Mouse (Mus musculus): ENCODE measurements around the gene Gatad2b.

The Gatad2b gene

GRCm38 (mm10) chr3:90381727-90382126 lies 88.7 kb downstream of the Gatad2b start:
- in situ Hi-C loops (cut with MboI, MseI): no loop called here

GRCm38 (mm10) chr3:90383690-90384089 lies 90.7 kb downstream of the Gatad2b start:
- in situ Hi-C loops (cut with MboI, MseI): no loop called here

- in situ Hi-C loops (cut with MboI, MseI): no loop called here
These were observed 91.9 kb downstream of the Gatad2b start for GRCm38 (mm10) chr3:90384851-90385375.

- in situ Hi-C loops (cut with MboI, MseI): no loop called here
These were observed 93.8 kb downstream of the Gatad2b start for GRCm38 (mm10) chr3:90386817-90387216.

GRCm38 (mm10) chr3:90387483-90387882 lies 94.5 kb downstream of the Gatad2b start:
- in situ Hi-C loops (cut with MboI, MseI): no loop called here

GRCm38 (mm10) chr3:90388192-90388591 lies 95.2 kb downstream of the Gatad2b start:
- in situ Hi-C loops (cut with MboI, MseI): no loop called here

DNA sequence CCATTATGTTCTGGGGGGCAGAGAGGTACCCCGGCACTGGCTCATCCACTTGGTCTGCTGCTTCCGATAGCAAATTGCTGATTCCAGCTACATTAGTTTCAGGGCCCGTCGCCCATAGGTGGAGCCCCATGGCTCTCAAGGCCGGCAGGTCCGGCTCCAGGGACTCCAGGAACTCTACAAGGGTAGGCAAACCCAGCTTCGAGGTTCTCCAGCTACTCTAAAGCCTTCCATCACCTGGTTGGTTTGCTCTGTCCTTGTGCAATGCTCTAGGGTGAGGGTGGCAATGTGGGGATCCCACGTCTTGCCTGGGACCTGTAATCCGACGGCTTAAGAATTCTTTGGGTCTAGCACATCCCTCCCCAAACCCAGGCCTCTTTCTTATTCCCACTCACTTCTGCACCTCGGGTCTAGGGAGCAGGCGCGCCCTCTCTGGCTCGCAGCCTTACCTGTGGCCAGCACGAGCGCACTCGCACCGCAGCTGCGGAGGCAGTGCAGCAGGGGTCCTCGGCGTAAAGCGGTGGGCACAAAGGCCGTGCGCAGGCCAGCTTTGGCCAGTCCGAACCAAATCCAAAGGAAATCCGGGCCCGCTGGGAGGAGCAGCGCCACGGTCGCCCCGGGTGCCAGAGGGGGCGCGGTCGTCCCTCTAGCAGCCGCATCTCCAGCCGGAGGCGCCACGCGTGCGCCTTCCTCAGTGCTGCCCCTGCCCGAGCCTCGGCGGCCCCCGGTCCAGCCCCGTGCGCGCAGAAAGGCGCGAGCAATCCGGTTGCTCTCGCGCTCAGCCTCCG lies 95.9 kb downstream of the Gatad2b start:
- in situ Hi-C loops (cut with MboI, MseI): no loop called here

DNA sequence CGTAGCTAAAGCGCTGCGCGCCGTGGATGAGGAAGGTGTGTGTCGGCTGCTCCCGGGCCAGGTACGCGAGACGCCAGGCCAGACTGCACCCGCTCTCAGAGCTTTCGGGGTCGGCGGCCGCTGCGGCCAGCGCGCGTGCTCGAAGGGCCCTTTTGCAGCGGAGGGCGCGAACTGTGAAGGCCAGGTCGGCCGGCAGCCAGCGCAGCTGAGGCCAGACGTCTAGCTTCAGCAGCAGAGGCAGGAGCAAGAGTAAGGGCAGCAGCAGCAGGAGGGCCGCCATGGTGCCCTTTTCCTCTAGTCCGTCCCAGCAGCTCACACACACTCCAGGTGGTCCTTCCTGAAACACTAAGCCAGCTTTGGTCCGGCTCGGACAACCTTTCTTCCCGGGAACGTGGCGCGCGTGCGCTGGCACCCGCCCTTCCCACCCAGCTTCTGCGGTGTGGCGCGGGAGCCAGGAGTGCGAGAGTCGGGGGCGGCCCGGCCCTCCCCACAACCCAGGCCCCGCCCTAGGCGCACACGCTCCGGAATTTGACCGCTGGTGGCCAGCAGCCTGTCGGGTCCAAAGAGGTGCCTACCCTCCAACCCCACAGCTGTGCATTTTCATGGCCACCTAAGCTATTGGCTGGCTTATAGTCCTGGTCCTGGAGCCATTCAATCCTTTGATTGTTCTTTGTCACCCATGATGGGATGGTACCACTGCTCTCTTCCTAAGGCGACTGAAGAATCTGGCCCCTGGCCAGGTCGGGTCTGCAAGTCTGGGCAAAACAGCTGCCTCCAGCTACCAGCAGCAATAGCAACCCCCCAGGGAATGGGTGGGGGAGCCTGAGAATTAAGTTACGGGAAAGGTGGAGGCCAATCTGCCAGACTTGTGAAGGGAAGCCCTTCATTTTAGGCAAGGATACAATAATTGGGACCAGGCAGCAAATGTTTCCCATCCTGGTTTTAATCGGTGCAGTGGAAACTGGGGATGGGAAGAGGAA lies 96.8 kb downstream of the Gatad2b start, which contains the start of gene Slc27a3:
Gene Slc27a3, minus strand, starts transcription at position 428 of the 980 bp plus-strand sequence.
- in situ Hi-C loops (cut with MboI, MseI): no loop called here

DNA sequence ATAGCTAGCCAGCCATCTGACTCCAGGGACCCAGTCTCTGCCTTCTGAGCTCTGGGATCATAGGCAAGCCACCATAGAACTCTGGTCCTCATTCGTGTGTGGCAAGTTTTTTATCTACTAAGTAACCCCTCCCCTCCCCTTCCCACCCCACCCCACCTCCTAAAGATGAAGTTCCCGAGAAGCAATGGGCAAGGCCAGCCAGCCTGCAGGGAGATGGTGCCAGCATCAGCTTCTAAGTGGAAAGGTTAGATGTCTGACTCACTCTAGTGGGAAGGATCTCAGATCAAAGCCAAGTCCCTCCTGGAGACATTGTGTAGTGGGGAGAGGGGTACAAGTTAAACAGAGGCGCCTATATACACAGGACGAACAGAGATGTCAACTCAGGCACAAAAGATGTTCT lies 98.0 kb downstream of the Gatad2b start:
- in situ Hi-C loops (cut with MboI, MseI): no loop called here

DNA sequence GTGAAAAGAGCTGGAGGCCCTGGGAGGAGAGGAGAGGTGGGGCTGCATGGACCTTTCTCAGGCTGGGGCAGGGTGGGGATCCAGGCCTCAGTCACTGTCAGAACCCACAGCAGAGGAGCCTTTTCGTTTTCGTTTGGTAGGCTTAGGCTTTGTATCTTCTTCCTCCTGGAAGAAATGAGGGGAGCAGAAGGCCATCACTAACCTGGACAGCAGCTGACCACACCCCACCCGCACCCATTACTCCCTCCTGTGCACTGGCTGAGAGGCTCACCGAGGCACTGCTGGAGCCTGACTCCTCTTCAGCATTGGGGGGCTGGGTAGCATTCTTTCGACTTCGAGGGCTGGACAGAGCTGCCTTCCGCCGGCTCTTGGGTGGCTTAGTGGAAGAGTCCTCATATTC lies 99.0 kb downstream of the Gatad2b start:
- in situ Hi-C loops (cut with MboI, MseI): no loop called here

- in situ Hi-C loops (cut with MboI, MseI): no loop called here
These were observed 99.7 kb downstream of the Gatad2b start for GRCm38 (mm10) chr3:90392661-90393060.

DNA sequence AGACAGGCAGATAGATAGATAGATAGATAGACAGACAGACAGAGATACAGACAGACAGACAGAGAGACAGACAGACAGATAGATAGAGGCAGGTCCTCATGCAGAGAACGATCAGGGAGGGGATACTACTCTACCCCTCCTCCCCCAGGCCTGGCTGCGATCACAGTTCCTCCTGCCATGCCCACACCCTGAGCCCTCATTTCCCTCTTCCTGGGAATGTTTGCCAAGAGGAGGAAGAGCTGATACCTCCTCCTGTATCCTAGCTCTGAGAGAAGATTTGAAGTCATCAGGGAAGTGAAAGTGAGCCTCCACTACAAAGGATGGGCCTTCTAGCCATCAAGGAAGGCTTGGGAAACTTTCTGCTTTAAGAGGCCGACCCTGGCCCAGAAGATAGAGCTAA lies 102.7 kb downstream of the Gatad2b start:
- in situ Hi-C loops (cut with MboI, MseI): no loop called here

GRCm38 (mm10) chr3:90400993-90401392 lies 108.0 kb downstream of the Gatad2b start:
- in situ Hi-C loops (cut with MboI, MseI): no loop called here

DNA sequence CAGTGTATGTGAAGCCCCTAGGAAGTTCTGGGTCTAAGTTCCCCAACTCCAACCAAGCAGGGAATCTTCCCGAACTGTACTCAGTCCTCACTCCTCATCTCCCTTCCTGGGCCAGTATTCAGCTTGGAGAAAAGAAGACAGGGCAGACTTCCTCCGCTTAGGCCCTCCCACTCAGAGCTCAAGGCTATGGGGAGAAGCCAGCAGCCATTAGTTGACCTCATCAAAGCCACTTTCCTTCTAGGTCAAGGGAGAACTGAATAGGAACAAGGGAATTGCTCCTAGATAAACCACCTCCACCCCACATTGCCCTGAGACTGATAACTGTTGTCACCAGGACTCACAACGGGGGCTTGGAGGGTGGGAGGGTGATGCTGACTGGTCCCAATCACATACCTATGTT lies 111.1 kb downstream of the Gatad2b start:
- in situ Hi-C loops (cut with MboI, MseI): no loop called here

DNA sequence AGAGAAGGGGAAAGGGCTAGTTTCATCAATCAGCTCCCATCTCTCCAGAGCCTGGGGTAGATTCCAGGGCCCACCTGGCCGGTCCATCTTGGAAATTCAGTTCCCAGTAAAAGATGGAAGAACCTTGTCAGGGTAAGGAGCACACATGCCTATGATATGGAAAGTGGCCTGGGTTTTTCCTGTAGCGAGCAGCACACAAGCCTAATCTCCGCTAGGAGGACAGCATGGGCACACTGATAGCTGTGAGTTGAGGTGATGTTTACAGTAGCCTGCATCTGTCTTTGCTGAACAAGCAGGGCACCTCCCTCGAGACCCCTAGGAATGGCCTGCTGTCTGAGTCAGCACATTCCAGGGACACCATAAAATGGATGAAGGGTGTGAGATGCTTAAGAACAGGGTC lies 111.6 kb downstream of the Gatad2b start:
- in situ Hi-C loops (cut with MboI, MseI): no loop called here

GRCm38 (mm10) chr3:90406414-90406813 lies 113.4 kb downstream of the Gatad2b start:
- in situ Hi-C loops (cut with MboI, MseI): no loop called here

- in situ Hi-C loops (cut with MboI, MseI): no loop called here
These were observed 115.7 kb downstream of the Gatad2b start for GRCm38 (mm10) chr3:90408721-90409120.

DNA sequence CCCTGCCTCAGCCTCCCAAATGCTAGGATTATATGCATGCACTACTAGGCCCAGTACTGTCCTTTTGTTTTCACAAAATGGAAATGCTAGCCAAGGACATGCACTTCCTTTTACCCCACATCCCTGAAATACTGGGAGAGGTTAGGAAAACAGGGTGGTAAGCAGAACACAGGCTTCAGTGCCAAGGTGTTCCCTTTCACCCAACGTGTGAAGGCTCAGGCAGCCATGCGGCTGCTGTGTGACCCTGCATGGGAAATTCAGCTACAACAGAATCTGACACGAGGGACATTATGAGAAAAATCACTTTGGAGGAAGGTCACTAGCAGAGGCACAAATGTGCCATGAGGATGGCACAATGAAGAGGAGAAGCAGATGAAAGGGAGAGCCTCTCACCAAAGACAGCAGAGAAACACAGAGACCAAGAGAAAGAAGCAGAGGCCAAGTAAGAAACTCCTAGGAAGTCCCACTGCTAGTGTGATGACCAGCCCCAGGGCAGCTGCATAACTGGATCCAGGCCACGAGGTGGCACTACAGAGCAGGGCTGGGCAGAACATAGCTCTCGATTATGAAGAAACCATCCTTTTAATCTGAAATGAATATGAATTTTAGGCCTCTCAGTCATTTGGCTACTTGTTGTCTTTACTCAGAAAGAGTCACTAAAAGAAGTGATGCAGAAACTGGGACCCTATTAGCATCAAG lies 119.5 kb downstream of the Gatad2b start:
- in situ Hi-C loops (cut with MboI, MseI): loop anchor here (10.0 kb wide), 1 partner anchor 52 kb away; the partner anchor contains the start of gene Npr1

DNA sequence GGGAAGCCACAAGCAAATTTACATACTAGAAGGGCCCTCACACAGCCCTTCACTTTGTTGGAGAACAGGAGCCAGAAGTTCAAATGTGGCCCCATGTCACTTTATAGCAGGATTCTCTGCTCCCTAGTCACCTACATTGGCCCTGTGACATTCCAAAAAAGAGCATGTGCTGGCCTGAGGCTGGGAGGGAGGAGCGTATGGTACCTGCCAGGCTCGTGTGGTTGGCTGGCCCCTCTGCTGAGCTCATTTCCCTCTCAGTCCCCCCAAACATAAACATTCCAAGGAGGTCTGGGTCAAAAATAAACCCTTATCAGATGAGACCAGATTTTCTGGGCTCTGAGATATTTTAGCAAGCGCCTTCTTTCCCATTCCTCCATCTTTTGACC lies 120.0 kb downstream of the Gatad2b start:
- in situ Hi-C loops (cut with MboI, MseI): loop anchor here (10.0 kb wide), 1 partner anchor 52 kb away; the partner anchor contains the start of gene Npr1

Data from T-helper 2 cell (primary cell).